Mouse (Mus musculus) lung, adult 2 months (tissue): ENCODE measurements around the gene C2cd4b. TPM values are rescaled to one million over a fixed set of nuclear protein-coding genes. Genes with fewer than 3 reads are reported as not detected.

ENCODE experiments used
- DNase-seq: peaks from one replicate; pipeline ENCODE4 v3.0.0; 2022
- H3K4me1 ChIP-seq: fragments of 200-500 bp; 2 replicates; pipeline ENCODE4 v1.6.1; 2011; ENCODE audit warnings: low read length; ENCODE audit not compliant: control insufficient read depth, insufficient read depth
- H3K4me3 ChIP-seq: fragments of 200-500 bp; replicated peaks from 2 replicates; pipeline ENCODE3; 2011; ENCODE audit warnings: low read depth, mild to moderate bottlenecking, control low read depth, low read length; ENCODE audit errors: extremely low read depth
- CTCF ChIP-seq: fragments of 200-500 bp; IDR thresholded peaks from 2 replicates; pipeline ENCODE4 v1.5.1; 2011; ENCODE audit warnings: mild to moderate bottlenecking, low read length, control low read depth; ENCODE audit not compliant: insufficient read depth
- POLR2A ChIP-seq: fragments of 200-500 bp; IDR thresholded peaks from 2 replicates; pipeline ENCODE4 v1.6.1; 2011; ENCODE audit warnings: low read depth, mild to moderate bottlenecking, control low read depth, low read length, borderline replicate concordance; ENCODE audit errors: extremely low read depth
- WGBS: fragments of 180-500 bp; shearing (Covaris S2); methylation state at CpG from one replicate; pipeline ENCODE4 v1.1.7; 2018; 5-methylcytosine and 5-hydroxymethylcytosine counted together
- polyA plus RNA-seq: library from polyadenylated mRNA; depleted of rRNA; stranded (reverse); fragments of >200 nt; gene quantifications from 2 replicates; pipeline ENCODE4 v1.2.3, GENCODE M21; 2012

The C2cd4b gene
- polyA plus RNA-seq, 1 experiment: 10.6 TPM

DNA sequence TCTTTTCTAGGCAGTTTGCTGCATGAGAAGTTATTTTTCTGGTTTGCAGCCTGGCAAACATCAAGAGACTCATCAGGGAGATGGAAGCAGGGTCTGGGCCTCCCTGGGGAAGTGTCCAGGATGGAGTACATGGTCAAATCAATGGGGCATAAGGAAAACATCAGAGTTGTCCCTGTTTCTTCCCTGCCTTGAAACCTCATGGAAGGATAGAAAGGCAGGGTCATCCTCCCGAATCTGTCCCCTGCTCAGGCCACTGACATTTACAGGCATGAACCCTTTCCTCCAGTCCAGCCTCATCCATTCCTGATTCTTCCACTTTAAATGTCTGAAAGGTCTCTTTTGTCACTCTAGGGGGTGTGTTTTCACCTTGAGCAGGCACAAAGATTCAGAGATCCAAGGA, 10.2 kb downstream of the C2cd4b start:
- 86% methylated on average over 1 of the region's 1 CpGs for WGBS
- H3K4me1 ChIP-seq: no peaks in the 10 kb centered on the region
- no peak for DNase-seq
- TF ChIP-seq POLR2A: no peak
- TF ChIP-seq CTCF: no peak
- H3K4me3 ChIP-seq: no peak overlapping the region

DNA sequence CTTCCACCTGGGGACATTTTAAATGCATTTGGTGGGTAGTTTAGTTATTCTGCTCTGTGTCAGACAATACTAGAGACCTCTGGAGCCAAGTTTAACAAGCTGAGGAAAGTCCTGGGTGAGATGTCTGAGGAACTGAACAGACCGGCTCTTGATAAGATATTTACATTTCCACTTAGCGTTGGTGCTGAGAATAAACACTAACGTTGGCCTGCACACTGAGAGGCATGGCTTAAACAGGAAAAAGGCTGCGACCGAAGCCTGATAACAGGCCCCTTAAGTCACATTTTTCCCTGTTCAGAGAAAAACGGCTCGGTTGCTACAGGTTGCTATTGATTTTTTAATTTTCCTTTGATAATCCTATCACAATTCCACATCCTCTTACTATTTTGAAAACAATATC, 12.1 kb downstream of the C2cd4b start:
- no peak for DNase-seq
- 24% methylated on average over 7 of the region's 7 CpGs for WGBS
- TF ChIP-seq POLR2A (no peak), CTCF (no peak)
- Histone ChIP-seq H3K4me1 (no peaks in the 10 kb centered on the region), H3K4me3 (no peak overlapping the region)

DNA sequence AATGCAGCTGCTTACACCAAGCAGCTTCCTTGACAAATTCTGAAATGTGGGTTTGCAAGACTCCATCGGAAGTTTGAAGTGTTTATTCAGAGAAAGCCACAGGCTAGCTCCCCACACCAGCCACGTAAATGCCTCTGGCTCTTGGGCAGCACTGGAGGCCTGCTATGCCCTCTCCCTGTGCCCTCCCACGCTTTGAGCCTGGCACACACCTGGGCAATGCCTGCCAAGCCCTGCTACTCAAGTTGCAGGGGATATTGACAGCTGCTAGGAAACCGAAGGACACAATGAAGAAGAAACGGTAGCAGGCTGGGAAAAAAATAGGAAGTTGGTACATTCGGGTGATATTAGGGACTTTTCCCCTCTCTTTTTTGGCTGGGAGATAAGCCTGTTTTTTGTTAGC, 15.0 kb downstream of the C2cd4b start:
- no peak for TF ChIP-seq CTCF
- TF ChIP-seq POLR2A: no peak
- WGBS: 35% methylated on average over 6 of the region's 6 CpGs
- Histone ChIP-seq H3K4me1 (peaks cover 3% of the 10 kb centered on the region; the same call in 1 of the 2 replicates), H3K4me3 (no peak overlapping the region)
- DNase-seq: peak; percentile 57

DNA sequence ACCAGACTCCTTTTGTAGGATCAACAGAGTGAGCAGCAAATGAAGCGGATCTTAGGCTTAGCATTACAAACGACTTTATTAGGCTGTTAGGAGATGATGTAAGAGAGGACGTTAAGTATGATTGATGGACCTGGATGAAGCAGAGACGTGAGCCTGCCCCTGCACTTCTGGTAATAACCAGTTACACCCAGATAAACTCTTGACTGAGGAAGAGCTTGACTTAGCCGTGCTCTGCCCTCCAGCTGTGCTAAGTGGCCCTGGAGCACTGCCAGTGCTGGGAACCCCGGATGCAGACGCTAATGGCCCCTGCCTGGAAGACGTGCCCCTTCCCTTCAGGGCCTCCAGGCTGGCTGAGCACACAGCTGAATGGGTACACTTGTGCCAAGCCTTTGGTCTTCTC, 19.3 kb downstream of the C2cd4b start:
- Histone ChIP-seq H3K4me3 (no peak overlapping the region), H3K4me1 (peaks cover 3% of the 10 kb centered on the region)
- DNase-seq: no peak
- 12% methylated on average over 8 of the region's 8 CpGs for WGBS
- no peak for TF ChIP-seq POLR2A
- no peak for TF ChIP-seq CTCF

GRCm38 (mm10) chr9:67782786-67783185, 23.5 kb downstream of the C2cd4b start:
- Histone ChIP-seq H3K4me1 (peaks cover 3% of the 10 kb centered on the region), H3K4me3 (no peak overlapping the region)
- DNase-seq: no peak
- 53% methylated on average over 6 of the region's 6 CpGs for WGBS
- no peak for TF ChIP-seq CTCF
- no peak for TF ChIP-seq POLR2A

GRCm38 (mm10) chr9:67783464-67783863, 24.2 kb downstream of the C2cd4b start:
- H3K4me1 ChIP-seq: peaks cover 3% of the 10 kb centered on the region
- DNase-seq: no peak
- TF ChIP-seq CTCF (no peak), POLR2A (no peak)
- WGBS: 93% methylated on average over 3 of the region's 3 CpGs
- H3K4me3 ChIP-seq: no peak overlapping the region

GRCm38 (mm10) chr9:67783925-67784324, 24.7 kb downstream of the C2cd4b start:
- DNase-seq: no peak
- no peaks in the 10 kb centered on the region; the same call in 1 of the 2 replicates for H3K4me1 ChIP-seq
- no peak overlapping the region for H3K4me3 ChIP-seq
- TF ChIP-seq POLR2A: no peak
- no peak for TF ChIP-seq CTCF

DNA sequence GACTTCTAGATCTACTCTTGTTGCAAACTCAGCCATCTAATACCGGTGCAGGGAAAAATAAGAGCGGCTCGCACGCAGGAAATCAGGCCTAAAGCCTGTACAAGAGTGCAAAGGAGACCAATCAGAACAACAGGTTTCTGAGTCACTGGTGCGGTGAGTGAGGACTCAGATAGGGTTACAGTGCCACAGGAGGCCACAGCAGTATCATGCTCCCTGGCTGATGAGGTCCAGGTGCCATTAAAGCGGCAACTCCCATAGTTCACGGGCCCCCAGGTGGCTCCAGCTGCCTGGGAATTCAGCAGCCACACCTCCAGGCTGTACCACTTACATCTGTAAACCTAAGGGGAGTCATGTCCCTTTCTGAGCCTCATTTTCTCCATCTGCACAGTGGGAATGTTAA, 27.1 kb downstream of the C2cd4b start:
- Histone ChIP-seq H3K4me1 (no peaks in the 10 kb centered on the region), H3K4me3 (no peak overlapping the region)
- DNase-seq: no peak
- WGBS: 89% methylated on average over 7 of the region's 7 CpGs
- TF ChIP-seq POLR2A (no peak), CTCF (no peak)

GRCm38 (mm10) chr9:67787671-67788070, 28.4 kb downstream of the C2cd4b start:
- Histone ChIP-seq H3K4me1 (no peaks in the 10 kb centered on the region), H3K4me3 (no peak overlapping the region)
- TF ChIP-seq POLR2A (no peak), CTCF (no peak)
- no peak for DNase-seq
- 64% methylated on average over 6 of the region's 6 CpGs for WGBS

DNA sequence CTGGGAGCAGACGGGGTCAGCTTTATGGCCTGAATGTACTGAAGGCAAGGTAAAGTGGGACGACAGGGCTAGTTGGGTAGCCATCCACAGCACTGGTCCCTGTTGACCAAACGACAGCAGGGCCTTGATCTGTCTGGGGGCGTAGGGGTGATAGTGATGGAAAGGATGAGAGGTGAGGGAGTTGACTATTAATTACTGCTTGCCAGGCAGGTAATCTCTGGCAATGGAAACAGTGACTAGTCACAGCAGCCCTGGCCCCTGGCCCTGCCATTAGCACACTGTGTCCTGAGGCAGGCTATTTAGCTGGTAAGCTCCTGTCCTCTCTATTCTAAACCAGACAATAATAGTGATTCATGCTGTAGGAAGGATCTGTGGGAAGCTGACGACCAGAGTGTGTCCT, 33.2 kb downstream of the C2cd4b start:
- WGBS: 76% methylated on average over 5 of the region's 5 CpGs
- Histone ChIP-seq H3K4me1 (no peaks in the 10 kb centered on the region), H3K4me3 (no peak overlapping the region)
- DNase-seq: no peak
- TF ChIP-seq POLR2A: no peak
- TF ChIP-seq CTCF: no peak
